Mouse (Mus musculus) spleen, adult 18-20 months (tissue): ENCODE data around the gene Naif1.

Experiments
- DNase-seq, 2 experiments: peaks; one replicate each; pipeline ENCODE4 v3.0.0; 2022; ENCODE audit warnings: mixed read lengths in 2 of 2

Naif1 gene

DNA sequence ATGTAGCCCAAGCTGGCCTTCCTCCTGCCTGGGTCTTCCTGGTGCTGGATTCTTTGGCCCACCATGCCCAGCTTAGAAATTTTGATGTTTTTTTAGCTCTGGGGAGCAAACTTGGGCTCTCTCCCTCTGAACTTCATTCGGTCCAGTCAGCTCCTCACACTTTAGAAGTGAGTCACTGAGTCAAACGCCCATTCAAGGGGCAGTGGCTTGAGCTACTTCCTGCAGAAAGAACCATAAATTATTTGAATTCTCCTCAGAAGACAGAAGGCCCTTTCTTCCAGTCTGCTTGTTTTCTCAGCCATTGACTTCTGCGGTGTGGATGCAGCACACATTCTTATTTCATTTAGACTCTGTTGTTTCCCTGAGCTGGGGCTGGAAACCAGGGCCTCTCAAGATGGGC, 53.3 kb downstream of the Naif1 start:
- no peak for DNase-seq

DNA sequence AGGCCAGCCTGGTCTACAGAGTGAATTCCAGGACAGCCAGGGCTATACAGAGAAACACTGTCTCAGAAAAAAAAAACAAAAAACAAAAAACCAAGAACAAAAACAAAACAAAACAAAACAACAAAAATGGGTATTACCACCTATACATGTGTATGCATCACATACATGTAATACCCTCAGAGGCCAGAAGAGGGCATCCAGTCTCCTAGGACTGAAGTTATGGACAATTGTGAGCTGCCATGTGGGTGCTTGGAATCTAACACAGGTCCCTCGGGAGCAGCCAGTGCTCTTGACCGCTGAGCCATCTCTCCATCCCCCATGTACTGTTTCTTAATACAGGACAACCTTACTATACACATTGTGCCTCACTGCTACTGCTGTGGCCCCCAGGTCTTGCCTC, 55.3 kb downstream of the Naif1 start:
- DNase-seq = no peak
